Mouse (Mus musculus) myocyte (in vitro differentiated cells): ENCODE data around the gene Rpa1.

Experiments
- CEBPB ChIP-seq: IDR thresholded peaks from 2 replicates; pipeline ENCODE4 v1.6.1; 2011; ENCODE audit warnings: mild to moderate bottlenecking, moderate library complexity; ENCODE audit not compliant: poor library complexity, insufficient read depth, severe bottlenecking
- E2F4 ChIP-seq: IDR thresholded peaks from one replicate; pipeline ENCODE4 v1.6.1; 2011; ENCODE audit warnings: mild to moderate bottlenecking, control low read depth, moderate library complexity; ENCODE audit not compliant: insufficient read depth
- MAX ChIP-seq: IDR thresholded peaks from one replicate; pipeline ENCODE4 v1.6.1; 2011; ENCODE audit warnings: low read depth, mild to moderate bottlenecking, control low read depth
- MYOD1 ChIP-seq, 3 experiments: IDR thresholded peaks; one replicate each; pipeline ENCODE4 v1.6.1; 2011; ENCODE audit warnings: control low read depth in 2 of 3, low read depth in 2 of 3, mild to moderate bottlenecking in 2 of 3, moderate library complexity in 1 of 3; ENCODE audit not compliant: insufficient read length in 2 of 3, control insufficient read depth in 1 of 3
- MYOG ChIP-seq, 3 experiments: IDR thresholded peaks; one replicate each; pipeline ENCODE4 v1.6.1; 2011; ENCODE audit warnings: control low read depth in 2 of 3, low read depth in 2 of 3, mild to moderate bottlenecking in 2 of 3; ENCODE audit not compliant: insufficient read length in 2 of 3, control insufficient read depth in 1 of 3, insufficient read depth in 1 of 3
- POLR2A ChIP-seq: IDR thresholded peaks from one replicate; pipeline ENCODE4 v1.6.1; 2011; ENCODE audit warnings: low read depth, mild to moderate bottlenecking, control low read depth, moderate library complexity; ENCODE audit not compliant: insufficient read length
- POLR2AphosphoS2 ChIP-seq: IDR thresholded peaks from one replicate; pipeline ENCODE4 v1.6.1; 2011; ENCODE audit warnings: low read depth, control low read depth; ENCODE audit not compliant: insufficient read length
- REST ChIP-seq: IDR thresholded peaks from one replicate; pipeline ENCODE4 v1.6.1; 2011; ENCODE audit warnings: mild to moderate bottlenecking, control low read depth, moderate library complexity; ENCODE audit not compliant: insufficient read depth, insufficient read length
- SRF ChIP-seq: IDR thresholded peaks from one replicate; pipeline ENCODE4 v1.6.1; 2011; ENCODE audit warnings: low read depth; ENCODE audit not compliant: control insufficient read depth, insufficient read length
- TCF12 ChIP-seq: IDR thresholded peaks from one replicate; pipeline ENCODE4 v1.6.1; 2011; ENCODE audit warnings: mild to moderate bottlenecking, control low read depth; ENCODE audit not compliant: poor library complexity, insufficient read depth, severe bottlenecking
- USF1 ChIP-seq: IDR thresholded peaks from one replicate; pipeline ENCODE4 v1.6.1; 2011; ENCODE audit warnings: low read depth, mild to moderate bottlenecking, control low read depth, moderate library complexity

DNA sequence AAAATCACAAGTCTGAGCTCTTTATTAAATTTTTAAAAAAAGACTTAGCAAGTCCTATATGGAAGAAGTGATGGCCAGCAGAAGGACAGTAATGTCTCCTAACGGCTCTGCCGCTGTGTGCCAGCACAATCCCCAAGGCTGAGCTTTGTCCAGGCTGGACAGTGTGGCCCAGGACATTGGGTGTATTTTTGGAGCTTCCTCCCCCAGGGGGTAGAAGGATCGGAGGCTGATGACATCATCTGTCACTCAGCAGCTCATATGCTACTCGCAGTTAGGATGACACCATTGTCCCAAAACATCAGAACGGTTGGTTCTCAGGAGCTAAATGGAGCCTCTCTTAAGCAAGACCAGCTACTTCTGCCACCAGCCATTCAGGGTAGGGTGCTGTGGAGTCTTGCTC is 79.6 kb downstream of the Rpa1 start:
- TF ChIP-seq POLR2AphosphoS2 (no peak), POLR2A (no peak), USF1 (no peak), REST (no peak), E2F4 (no peak), SRF (no peak), MYOD1 (IDR thresholded peaks at IDR 0.05; ENCODE audit: control insufficient read depth in 1 of 3, insufficient read length in 2 of 3, low read depth in 2 of 3) (no peak), MAX (no peak), MYOG (IDR thresholded peaks at IDR 0.05; ENCODE audit: control insufficient read depth in 1 of 3, insufficient read depth in 1 of 3, insufficient read length in 2 of 3, low read depth in 2 of 3) (no peak), TCF12 (no peak), CEBPB (no peak)
